Mouse (Mus musculus) layer of hippocampus, adult 2 months (tissue): ENCODE data around the gene Atl3. TPM values are rescaled to one million over a fixed set of nuclear protein-coding genes. Genes with fewer than 3 reads are reported as not detected.

Experiments used
- DNase-seq, 2 experiments: peaks; one replicate each; pipeline ENCODE4 v3.0.0; 2022; ENCODE audit warnings: low spot score in 2 of 2
- H3K27ac ChIP-seq: fragments of 200-600 bp; 2 replicates; pipeline ENCODE4 v1.8.1; 2022
- H3K4me3 ChIP-seq: fragments of 200-600 bp; 2 replicates; pipeline ENCODE4 v1.8.1; 2022; ENCODE audit warnings: mild to moderate bottlenecking
- CTCF ChIP-seq: fragments of 200-600 bp; conservative IDR thresholded peaks from 2 replicates; pipeline ENCODE4 v1.8.1; 2022; ENCODE audit warnings: antibody characterized with exemption, mild to moderate bottlenecking, moderate library complexity
- total RNA-seq, 2 experiments: library from RNA; stranded (reverse); gene quantifications; 2 replicates each; pipeline ENCODE4 v1.2.3; 2021

The Atl3 gene
- total RNA-seq, 2 experiments from 2014 or later = 20.5 to 23.0 TPM

DNA sequence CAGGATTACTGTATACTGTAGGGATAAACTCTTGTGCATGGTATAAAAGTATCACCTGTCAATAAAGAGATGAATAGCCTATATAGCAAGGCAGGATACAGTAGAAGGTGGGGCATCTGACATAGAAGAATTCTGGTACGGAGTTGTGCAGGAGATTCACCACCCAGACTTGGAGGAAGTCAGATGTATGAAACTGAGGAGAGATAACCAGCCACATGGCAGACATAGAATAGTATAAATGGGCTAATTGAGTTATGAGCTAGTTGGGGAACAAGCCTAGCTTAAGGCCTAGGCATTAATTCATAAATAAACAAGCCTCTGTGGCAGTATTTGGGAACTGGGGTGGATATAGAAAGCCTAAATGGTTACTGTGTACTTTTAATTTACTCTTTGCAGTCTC lies 22.6 kb downstream of the Atl3 start:
- H3K4me3 ChIP-seq = no peak overlapping the region
- no peak for TF ChIP-seq CTCF
- no peak overlapping the region for H3K27ac ChIP-seq
- no peak for DNase-seq

DNA sequence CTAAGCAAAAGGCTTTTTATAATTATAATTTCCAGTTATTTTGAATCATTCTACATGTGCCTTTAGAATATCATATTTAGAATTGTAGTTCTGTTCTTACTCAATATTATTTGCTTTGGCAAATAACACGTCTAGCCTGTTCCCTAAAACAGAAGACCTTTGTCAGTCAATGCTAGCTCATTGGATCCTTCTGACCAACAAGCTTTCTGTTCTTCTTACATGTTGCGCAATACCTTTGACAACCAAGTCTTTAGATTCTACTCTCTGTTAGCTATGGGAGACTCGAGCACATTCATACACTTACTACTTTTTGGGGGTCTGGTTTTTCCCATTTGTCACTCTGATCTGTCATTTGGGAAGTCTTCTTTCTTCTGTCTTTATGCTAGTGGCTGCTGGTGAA lies 27.8 kb downstream of the Atl3 start:
- H3K4me3 ChIP-seq = no peak overlapping the region
- H3K27ac ChIP-seq = no peak overlapping the region
- no peak for DNase-seq
- no peak for TF ChIP-seq CTCF

GRCm38 (mm10) chr19:7522856-7523255 lies 29.0 kb downstream of the Atl3 start:
- no peak overlapping the region for H3K4me3 ChIP-seq
- no peak for TF ChIP-seq CTCF
- DNase-seq = no peak
- no peak overlapping the region for H3K27ac ChIP-seq

DNA sequence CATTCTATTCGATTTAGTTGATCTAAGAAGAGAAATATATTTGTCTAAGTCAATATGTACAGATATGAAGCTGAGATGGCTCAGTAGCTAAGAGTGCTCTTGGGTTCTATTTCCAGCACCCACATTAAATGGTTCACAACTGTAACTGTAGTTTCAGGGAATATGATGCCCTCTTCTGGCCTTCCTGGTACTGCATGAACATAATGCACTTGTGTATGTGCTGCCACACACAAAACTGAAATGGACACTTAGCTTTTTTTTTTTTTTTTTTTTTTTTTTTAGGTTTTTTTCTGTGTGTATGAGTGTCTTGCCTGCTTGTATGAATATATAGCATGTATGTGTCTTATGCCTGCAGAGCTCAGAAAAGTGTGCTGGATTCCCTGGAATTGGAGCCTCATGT lies 29.5 kb downstream of the Atl3 start:
- H3K4me3 ChIP-seq = no peak overlapping the region
- peak; percentile 60 for TF ChIP-seq CTCF
- no peak overlapping the region for H3K27ac ChIP-seq
- no peak for DNase-seq

- Histone ChIP-seq H3K27ac (no peak overlapping the region), H3K4me3 (no peak overlapping the region)
- no peak for TF ChIP-seq CTCF
- no peak for DNase-seq
Measured at GRCm38 (mm10) chr19:7523781-7524180, 29.9 kb downstream of the Atl3 start.

- Histone ChIP-seq H3K27ac (no peak overlapping the region), H3K4me3 (no peak overlapping the region)
- DNase-seq = no peak
- TF ChIP-seq CTCF = no peak
Measured at GRCm38 (mm10) chr19:7524879-7525278, 31.0 kb downstream of the Atl3 start.

DNA sequence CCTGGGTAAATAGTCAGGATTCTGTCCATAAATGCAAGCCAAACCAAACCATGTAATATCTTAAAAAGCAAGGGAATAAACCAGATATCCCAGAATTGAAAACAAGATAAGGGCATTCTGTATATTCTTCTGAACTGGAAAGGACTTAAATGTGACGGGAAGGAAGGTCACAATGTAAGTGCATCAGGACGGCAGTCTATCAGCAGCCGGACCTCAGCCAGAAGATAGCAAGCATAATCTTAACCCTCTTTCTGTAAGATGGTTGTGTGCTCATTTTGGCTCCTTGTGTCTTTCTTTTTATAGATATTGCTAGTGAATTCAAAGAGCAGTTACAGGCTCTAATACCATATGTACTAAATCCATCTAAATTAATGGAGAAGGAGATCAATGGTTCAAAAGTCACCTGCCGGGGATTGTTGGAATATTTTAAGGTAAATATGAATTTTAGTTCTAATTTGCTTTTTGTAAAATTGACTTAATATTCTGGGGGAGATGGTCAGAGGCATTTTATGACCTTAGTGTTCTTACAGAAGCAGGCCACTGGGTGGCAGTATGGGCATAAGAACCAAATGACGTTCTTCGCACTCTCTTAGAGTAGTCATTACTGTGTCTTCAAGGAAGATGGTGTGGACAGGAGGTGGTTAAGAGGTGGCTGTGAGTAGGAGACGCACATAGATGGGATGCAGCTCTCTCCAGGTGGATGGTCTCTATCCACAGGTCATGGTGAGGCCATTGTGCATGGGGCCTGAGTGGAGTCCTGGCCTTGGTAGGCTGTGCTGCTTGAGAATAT lies 35.0 kb downstream of the Atl3 start:
- no peak overlapping the region for H3K4me3 ChIP-seq
- no peak overlapping the region for H3K27ac ChIP-seq
- DNase-seq = peak; percentile 47 to 77
- TF ChIP-seq CTCF = peak; percentile 94

- TF ChIP-seq CTCF = no peak
- DNase-seq = no peak
Measured at GRCm38 (mm10) chr19:7531906-7532305, 38.1 kb downstream of the Atl3 start.

GRCm38 (mm10) chr19:7533891-7534290 lies 40.1 kb downstream of the Atl3 start:
- DNase-seq = no peak
- no peak overlapping the region for H3K27ac ChIP-seq
- TF ChIP-seq CTCF = no peak

More at GRCm38 (mm10) chr19:7531906-7532305, 38.1 kb downstream of the Atl3 start:
- H3K4me3 ChIP-seq = no peak overlapping the region
- H3K27ac ChIP-seq = peak overlapping the region; percentile 47; the same call in 1 of the 2 replicates

GRCm38 (mm10) chr19:7548924-7549323 lies 55.1 kb downstream of the Atl3 start:
- H3K27ac ChIP-seq = no peak overlapping the region
- H3K4me3 ChIP-seq = no peak overlapping the region
- no peak for DNase-seq
- no peak for TF ChIP-seq CTCF

More at GRCm38 (mm10) chr19:7533891-7534290, 40.1 kb downstream of the Atl3 start:
- no peak overlapping the region for H3K4me3 ChIP-seq

- no peak overlapping the region for H3K4me3 ChIP-seq
Measured at GRCm38 (mm10) chr19:7551550-7552300, 57.9 kb downstream of the Atl3 start.

GRCm38 (mm10) chr19:7552301-7552673 lies 58.4 kb downstream of the Atl3 start:
- no peak overlapping the region for H3K27ac ChIP-seq
- no peak for TF ChIP-seq CTCF
- no peak overlapping the region for H3K4me3 ChIP-seq
- DNase-seq = no peak

More at GRCm38 (mm10) chr19:7551550-7552300, 57.9 kb downstream of the Atl3 start:
- H3K27ac ChIP-seq = no peak overlapping the region
- no peak for DNase-seq
- TF ChIP-seq CTCF = no peak

DNA sequence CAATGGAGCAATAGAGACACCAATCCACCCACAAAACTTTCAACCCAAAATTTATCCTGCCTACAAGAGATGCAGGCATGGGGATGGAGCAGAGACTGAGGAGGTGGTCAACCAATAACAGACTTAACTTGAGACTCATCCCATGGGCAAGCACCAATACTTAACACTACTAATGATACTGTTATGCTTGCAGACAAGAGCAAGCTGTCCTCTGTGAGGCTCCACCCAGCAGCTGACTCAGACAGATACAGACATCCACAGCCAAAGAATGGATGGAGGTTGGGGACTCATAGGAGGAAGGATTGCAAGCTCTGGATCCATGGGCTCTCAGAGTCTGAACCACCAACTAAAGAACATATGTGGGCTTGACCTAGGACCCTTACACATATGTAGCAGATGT lies 59.6 kb downstream of the Atl3 start:
- no peak for DNase-seq
- no peak for TF ChIP-seq CTCF
- H3K27ac ChIP-seq = no peak overlapping the region
- no peak overlapping the region for H3K4me3 ChIP-seq
